Mouse (Mus musculus): ENCODE results near the gene Ctla2b.
"Not testable (repeated sequence)": the region's sequence is repeated elsewhere in the genome, so short reads cannot be mapped to it uniquely, and the experiment has no call there.

Ctla2b gene

DNA sequence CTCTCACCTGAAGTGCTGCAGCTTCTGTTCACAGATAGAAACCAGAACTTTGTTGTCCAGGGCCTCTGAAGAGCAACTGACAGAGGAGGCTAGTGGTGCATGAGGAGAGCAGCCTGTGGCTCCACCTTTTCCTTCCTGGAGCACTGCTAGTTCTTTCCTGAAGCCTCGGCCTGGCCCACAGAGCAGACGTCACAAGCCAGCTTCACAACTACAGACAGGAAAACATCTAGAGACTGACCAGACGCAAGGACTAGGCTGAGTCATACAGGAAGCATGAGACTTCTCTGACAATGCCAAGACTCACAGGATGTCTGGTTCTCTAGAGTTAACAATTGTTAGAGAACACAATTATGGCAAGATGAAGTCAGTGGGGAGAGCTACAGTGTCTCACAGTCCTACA lies at the start of gene Ctla2b:
Gene Ctla2b, minus strand, starts transcription at position 120 of the 400 bp plus-strand sequence.
- no peak for DNase-seq (ENCODE audit: low read depth, low spot score)

DNA sequence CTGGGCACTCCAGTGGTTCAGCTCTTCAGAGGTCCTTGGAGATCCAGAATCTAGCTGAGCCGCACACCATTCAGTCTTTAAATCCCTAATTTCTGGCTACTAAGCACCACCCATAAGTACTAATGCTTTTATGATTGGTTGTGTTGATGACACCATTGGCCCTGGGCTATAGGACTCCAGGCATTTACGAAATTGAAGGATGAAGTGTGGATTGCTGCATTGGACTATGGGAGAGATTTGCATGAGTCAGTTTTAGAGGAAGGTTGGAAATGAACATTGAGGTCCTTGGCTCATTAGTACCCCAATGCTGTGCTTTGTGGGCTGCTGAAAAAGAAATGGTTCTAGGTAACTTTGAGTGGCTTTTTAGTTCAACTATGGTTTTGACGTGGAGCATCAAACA lies 44.6 kb upstream of the Ctla2b start, which contains the start of gene Tpbpa:
Gene Tpbpa, minus strand, starts transcription at position 101 of the 400 bp plus-strand sequence.
- DNase-seq (ENCODE audit: low read depth, low spot score): not testable (repeated sequence)

DNA sequence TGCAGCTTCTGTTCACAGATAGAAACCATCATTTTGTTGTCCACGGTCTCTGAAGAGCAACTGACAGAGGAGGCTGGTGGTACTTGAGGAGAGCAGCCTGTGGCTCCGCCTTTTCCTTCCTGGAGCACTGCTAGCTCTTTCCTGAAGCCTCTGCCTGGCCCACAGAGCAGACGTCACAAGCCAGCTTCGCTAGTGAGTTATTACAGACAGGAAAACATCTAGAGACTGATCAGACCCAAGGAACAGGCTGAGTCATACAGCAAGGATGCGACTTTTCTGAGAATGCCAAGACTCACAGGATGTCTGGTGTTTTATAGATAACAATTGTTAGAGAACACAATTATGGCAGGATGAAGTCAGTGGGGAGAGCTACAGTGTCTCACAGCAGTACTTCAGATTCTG lies 39.3 kb upstream of the Ctla2b start, which contains the start of the genes Gm49391 and Ctla2a:
Gene Gm49391, minus strand, starts transcription at position 72 of the 402 bp plus-strand sequence.
Gene Ctla2a, minus strand, starts transcription at position 126 of the 402 bp plus-strand sequence.
- no peak for DNase-seq (ENCODE audit: low read depth, low spot score)

DNA sequence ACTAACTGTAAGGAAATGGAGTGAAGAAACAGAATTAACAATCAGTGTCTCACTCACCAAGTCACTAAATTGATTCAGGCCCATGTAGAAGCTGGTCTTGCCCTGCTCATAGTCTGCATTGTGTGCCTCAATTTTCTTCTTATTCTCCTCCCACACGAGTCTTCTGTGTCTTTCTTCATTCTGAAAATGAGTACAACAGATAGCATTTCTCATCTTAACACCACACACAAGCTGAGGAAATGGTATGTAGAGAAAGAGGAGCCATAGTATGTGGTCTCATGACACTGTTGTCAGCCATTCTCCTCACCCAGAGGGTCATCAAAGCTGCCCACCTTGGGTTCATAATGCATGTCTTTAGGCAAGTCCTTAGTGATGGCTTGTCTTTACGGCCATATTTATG lies 38.2 kb upstream of the Ctla2b start, which contains the start of gene Gm49393:
Gene Gm49393, minus strand, starts transcription at position 101 of the 400 bp plus-strand sequence.
- DNase-seq (ENCODE audit: low read depth, low spot score): not testable (repeated sequence)

DNA sequence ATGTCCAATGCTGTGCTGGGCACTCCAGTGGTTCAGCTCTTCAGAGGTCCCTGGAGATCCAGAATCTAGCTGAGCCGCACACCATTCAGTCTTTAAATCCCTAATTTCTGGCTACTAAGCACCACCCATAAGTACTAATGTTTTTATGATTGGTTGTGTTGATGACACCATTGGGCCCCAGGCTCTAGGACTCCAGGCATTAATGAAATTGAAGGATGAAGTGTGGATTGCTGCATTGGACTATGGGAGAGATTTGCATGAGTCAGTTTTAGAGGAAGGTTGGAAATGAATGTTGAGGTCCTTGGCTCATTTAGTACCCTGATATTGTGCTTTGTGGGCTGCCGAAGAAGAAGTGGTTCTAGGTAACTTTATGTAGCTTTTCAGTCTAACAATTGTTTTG lies 7.5 kb upstream of the Ctla2b start, which contains the start of gene Tpbpb:
Gene Tpbpb, minus strand, starts transcription at position 101 of the 400 bp plus-strand sequence.
- DNase-seq (ENCODE audit: low read depth, low spot score): not testable (repeated sequence)

- DNase-seq (ENCODE audit: low read depth, low spot score): not testable (repeated sequence)
Measured at GRCm38 (mm10) chr13:60896794-60897193, 453 bp downstream of the Ctla2b start, which contains the start of gene Gm49392. Gene Gm49392, minus strand, starts transcription at chr13:60896894.

DNA sequence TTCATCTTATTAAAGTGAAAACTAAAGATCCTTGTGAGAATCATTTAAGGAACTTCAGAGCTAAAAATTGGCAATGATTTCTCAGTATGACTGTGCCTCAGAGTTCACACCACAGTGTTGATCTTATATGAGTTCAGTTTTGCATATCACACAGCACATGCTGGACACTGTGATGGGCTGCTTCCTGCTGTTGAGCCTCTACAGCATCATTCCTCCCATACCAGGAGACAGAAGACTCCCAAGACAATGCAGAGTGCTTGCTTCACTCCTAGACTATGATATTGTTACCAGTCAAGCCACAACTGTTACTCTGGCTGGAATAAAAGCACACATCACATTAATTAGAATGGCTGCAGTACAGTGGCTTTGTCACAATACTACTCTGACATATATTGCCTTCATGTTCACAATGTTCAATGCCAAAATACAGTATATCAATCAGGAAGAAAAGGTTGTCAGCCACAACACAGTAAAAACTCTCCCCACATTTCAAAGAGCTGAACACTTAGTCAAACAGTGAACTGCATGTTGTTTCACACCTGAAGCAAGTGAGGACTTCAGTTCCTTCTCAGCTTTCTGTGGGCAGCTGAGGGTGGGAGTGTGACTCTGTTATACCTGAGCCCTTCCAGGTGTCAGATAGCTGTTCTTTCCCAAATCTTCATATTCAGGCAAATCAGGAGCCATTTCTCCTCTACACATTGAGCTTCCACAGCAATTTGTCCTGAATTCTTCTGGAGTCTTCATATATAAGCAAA lies 1.7 kb downstream of the Ctla2b start:
- no peak for DNase-seq (ENCODE audit: low read depth, low spot score)

GRCm38 (mm10) chr13:60892301-60892700 lies 4.9 kb downstream of the Ctla2b start:
- DNase-seq (ENCODE audit: low read depth, low spot score): no peak

DNA sequence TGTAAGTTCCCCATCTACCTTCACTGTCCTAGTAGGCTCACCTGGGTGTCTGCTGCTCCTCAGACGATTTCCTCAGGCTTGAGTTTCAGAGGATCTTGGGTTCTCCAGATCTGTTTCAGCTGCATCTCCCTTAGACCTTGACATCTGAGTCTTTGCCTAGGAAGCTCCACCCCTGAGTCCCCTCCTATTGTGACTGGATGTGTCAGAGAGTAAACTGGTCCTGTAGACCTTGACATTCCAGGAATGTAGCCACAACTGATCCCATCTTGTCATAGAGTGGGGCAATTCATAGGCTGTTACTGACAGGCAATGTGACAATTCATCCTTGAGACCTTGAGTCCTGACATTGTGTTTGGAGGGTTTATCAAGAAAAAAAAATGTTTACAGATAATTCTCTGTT lies 33.0 kb downstream of the Ctla2b start, which contains the start of gene 4930486L24Rik:
Gene 4930486L24Rik, minus strand, starts transcription at position 195 of the 400 bp plus-strand sequence.
- DNase-seq (ENCODE audit: low read depth, low spot score): no peak

DNA sequence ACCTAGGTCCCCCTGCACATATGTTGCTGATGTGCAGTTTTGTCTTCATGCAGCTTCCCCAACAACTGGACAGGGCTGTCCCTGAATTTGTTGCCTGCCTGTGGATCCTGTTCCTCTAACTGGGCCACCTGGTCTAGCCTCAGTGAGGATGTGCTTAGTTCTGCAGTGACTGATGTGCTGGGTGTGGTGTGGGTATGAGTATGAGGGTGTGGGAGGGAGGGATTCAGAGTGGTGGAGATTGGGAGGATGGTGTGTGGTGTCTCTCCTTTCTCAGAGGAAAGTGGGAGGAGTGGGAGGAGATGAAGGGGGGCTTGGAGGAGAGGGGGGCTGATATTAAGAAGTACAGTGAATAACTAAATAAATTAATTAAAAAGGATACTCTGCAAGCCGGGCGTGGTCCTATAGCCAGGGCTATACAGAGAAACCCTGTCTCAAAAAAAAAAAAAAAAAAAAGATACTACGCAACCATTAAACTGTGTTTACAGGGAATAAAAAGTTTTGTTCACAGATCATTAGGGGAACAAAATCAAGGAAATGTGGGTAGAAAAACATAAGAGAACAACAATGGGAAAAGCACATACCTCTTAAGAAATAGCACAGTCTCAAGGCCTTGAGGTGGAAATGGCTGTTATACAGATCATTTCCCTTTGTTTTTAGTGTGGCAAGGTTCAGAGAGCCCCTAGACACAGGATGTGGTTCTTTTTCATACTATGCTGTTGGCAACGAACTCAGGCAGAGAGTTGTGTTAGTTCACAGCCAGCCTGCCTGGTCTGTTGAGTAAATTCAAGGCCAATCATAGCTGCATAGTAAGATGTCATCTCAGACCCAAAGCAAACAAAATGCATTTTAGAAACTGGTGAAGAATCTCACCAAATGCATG lies 48.8 kb downstream of the Ctla2b start:
- DNase-seq (ENCODE audit: low read depth, low spot score): no peak
